Mouse (Mus musculus): Measurements from ENCODE around the gene Nf2. TPM values are rescaled to one million over a fixed set of nuclear protein-coding genes. Genes with fewer than 3 reads are reported as not detected.

Gene Nf2
- polyA plus RNA-seq (2012; rRNA removed) (9.3 and 12.1 TPM in 2 replicates), polyA plus RNA-seq (2014; fragmentation: Nextera tagmentation; extraction: Ambion mirVana) (10.7 TPM in 2 replicates)

GRCm38 (mm10) chr11:4849258-4849943, at the start of gene Nf2:
Gene Nf2, minus strand, starts transcription at chr11:4849536.
- no peaks in the 10 kb centered on the region for H3K27me3 ChIP-seq (ENCODE audit: control insufficient read depth, insufficient read depth, low read length)
- H3K27ac ChIP-seq, result peak within 1 kb of the TSS; percentile 55
- peaks cover 0 to 4% of the 10 kb centered on the region in 2 experiments; a peak in 3 of 4 replicates for H3K4me1 ChIP-seq (replicated peaks; ENCODE audit: control insufficient read depth in 2 of 2, insufficient read depth in 2 of 2, low read length in 1 of 2)
- WGBS (ENCODE audit: insufficient replicate concordance), result under 1% methylated on average over 60 of the region's 60 CpGs
- peak; percentile 98 to 99 (median 99) for DNase-seq (ENCODE audit: low read depth in 3 of 3, low spot score in 3 of 3)
- peak within 1 kb of the TSS; percentile 86 for H3K4me2 ChIP-seq (ENCODE audit: low read depth)
- peak within 1 kb of the TSS; percentile 81 to 82 for H3K4me3 ChIP-seq (ENCODE audit: insufficient read depth in 1 of 2, low read depth in 2 of 2, low read length in 2 of 2)
- H3K9ac ChIP-seq (replicated peaks), result peak within 1 kb of the TSS; percentile 93
- peak; percentile 98 for ATAC-seq (ENCODE audit: insufficient read depth)
- no peaks in the 10 kb centered on the region for H3K36me3 ChIP-seq (replicated peaks; ENCODE audit: control insufficient read depth, insufficient read depth, low read depth)
- no peaks in the 10 kb centered on the region for H3K9me3 ChIP-seq (ENCODE audit: control insufficient read depth, low read length)
- TF ChIP-seq EP300 (IDR thresholded peaks at IDR 0.05; ENCODE audit: low read depth) (no peak; the same call in 1 of the 2 replicates), CTCF (IDR thresholded peaks at IDR 0.05; ENCODE audit: low read depth) (no peak)

- Histone ChIP-seq H3K27ac (peak within 1 kb of the TSS; percentile 21), H3K4me3 (ENCODE audit: insufficient read depth in 1 of 2, low read depth in 2 of 2, low read length in 2 of 2) (peak within 1 kb of the TSS; percentile 84 to 93), H3K9me3 (ENCODE audit: control insufficient read depth, low read length) (no peaks in the 10 kb centered on the region), H3K4me2 (ENCODE audit: low read depth) (peak within 1 kb of the TSS; percentile 93), H3K27me3 (ENCODE audit: control insufficient read depth, insufficient read depth, low read length) (no peaks in the 10 kb centered on the region), H3K36me3 (replicated peaks; ENCODE audit: control insufficient read depth, insufficient read depth, low read depth) (0 out of 2 replicates have a peak, but pooled peaks cover 2% of the 10 kb centered on the region), H3K9ac (replicated peaks) (peak within 1 kb of the TSS; percentile 83), H3K4me1 (replicated peaks; ENCODE audit: control insufficient read depth in 2 of 2, insufficient read depth in 2 of 2, low read length in 1 of 2) (peaks cover 0 to 6% of the 10 kb centered on the region in 2 experiments; a peak in 3 of 4 replicates)
- DNase-seq (ENCODE audit: low read depth in 3 of 3, low spot score in 3 of 3) (peak; percentile 66 to 79 (median 71)), ATAC-seq (ENCODE audit: insufficient read depth) (peak; percentile 84)
- TF ChIP-seq EP300 (IDR thresholded peaks at IDR 0.05; ENCODE audit: low read depth), result no peak
- TF ChIP-seq CTCF (IDR thresholded peaks at IDR 0.05; ENCODE audit: low read depth), result no peak
- WGBS (ENCODE audit: insufficient replicate concordance), result 2% methylated on average over 52 of the region's 52 CpGs
These were observed 45.8 kb upstream of the Nf2 start, which contains the start of gene Thoc5 for GRCm38 (mm10) chr11:4894848-4895816. Gene Thoc5, plus strand, starts transcription at chr11:4895320.

DNA sequence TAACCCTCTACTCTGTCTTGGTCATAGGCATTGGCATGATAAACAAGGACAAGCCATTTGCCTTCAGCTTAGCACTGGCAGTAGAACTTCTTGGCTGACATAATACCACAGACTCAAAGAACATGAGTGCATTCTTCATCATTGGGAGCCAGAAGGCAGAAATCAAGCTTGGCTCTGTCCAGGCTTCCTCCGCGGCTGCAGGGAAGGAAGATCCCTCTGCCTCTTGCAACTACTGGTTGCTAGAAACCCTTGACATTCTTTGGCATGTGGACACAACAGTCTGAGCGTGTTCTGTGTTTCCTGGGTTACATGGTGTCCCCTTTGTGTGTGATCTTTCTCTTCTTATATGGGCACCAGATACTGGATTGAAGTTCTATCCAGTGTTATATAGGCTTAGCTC, 37.7 kb upstream of the Nf2 start:
- H3K27me3 ChIP-seq (ENCODE audit: control insufficient read depth, insufficient read depth, low read length), result no peaks in the 10 kb centered on the region
- ATAC-seq (ENCODE audit: insufficient read depth) (no peak), DNase-seq (ENCODE audit: low read depth in 3 of 3, low spot score in 3 of 3) (no peak)
- no peak overlapping the region for H3K4me2 ChIP-seq (ENCODE audit: low read depth)
- no peaks in the 10 kb centered on the region for H3K9me3 ChIP-seq (ENCODE audit: control insufficient read depth, low read length)
- no peaks in the 10 kb centered on the region; a peak in 1 of 4 replicates for H3K4me1 ChIP-seq (replicated peaks; ENCODE audit: control insufficient read depth in 2 of 2, insufficient read depth in 2 of 2, low read length in 1 of 2)
- no peak overlapping the region for H3K9ac ChIP-seq (replicated peaks)
- 81% methylated on average over 3 of the region's 3 CpGs for WGBS (ENCODE audit: insufficient replicate concordance)
- TF ChIP-seq CTCF (IDR thresholded peaks at IDR 0.05; ENCODE audit: low read depth) (no peak), EP300 (IDR thresholded peaks at IDR 0.05; ENCODE audit: low read depth) (no peak)
- no peaks in the 10 kb centered on the region; the same call in 1 of the 2 replicates for H3K36me3 ChIP-seq (replicated peaks; ENCODE audit: control insufficient read depth, insufficient read depth, low read depth)
- no peak overlapping the region for H3K27ac ChIP-seq
- H3K4me3 ChIP-seq (ENCODE audit: insufficient read depth in 1 of 2, low read depth in 2 of 2, low read length in 2 of 2), result no peak overlapping the region

DNA sequence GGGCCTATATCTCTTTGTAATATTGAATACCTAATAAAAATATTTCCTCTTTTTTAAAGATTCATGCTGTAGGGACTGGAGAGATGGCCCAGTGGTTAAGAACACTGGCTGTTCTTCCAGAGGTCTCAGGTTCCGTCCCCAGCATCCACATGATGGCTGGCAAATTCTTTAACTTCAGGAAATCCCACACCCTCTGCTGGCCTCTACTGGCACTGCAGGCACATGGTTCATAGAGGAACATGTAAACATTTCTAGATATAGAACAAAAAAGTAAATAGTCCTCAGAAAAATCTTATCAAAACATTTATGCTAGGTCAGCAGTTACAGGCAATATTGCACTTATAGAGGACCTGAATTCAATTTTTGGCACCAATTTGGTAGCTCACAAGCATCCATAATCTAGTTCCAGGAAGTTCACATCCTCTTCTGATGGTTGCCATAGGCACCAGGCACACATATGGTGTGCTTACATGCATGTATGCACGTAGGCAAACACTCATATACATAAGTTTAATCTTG, 36.1 kb upstream of the Nf2 start:
- TF ChIP-seq CTCF (IDR thresholded peaks at IDR 0.05; ENCODE audit: low read depth) (peak; percentile 75), EP300 (IDR thresholded peaks at IDR 0.05; ENCODE audit: low read depth) (no peak)
- Histone ChIP-seq H3K9ac (replicated peaks) (no peak overlapping the region), H3K4me3 (ENCODE audit: insufficient read depth in 1 of 2, low read depth in 2 of 2, low read length in 2 of 2) (no peak overlapping the region), H3K4me1 (replicated peaks; ENCODE audit: control insufficient read depth in 2 of 2, insufficient read depth in 2 of 2, low read length in 1 of 2) (peaks cover 0 to 3% of the 10 kb centered on the region in 2 experiments; a peak in 1 of 4 replicates), H3K4me2 (ENCODE audit: low read depth) (no peak overlapping the region), H3K9me3 (ENCODE audit: control insufficient read depth, low read length) (no peaks in the 10 kb centered on the region), H3K36me3 (replicated peaks; ENCODE audit: control insufficient read depth, insufficient read depth, low read depth) (no peaks in the 10 kb centered on the region; the same call in 1 of the 2 replicates), H3K27ac (no peak overlapping the region), H3K27me3 (ENCODE audit: control insufficient read depth, insufficient read depth, low read length) (no peaks in the 10 kb centered on the region)
- WGBS (ENCODE audit: insufficient replicate concordance), result 51% methylated on average over 2 of the region's 2 CpGs
- no peak for DNase-seq (ENCODE audit: low read depth in 3 of 3, low spot score in 3 of 3)
- ATAC-seq (ENCODE audit: insufficient read depth), result no peak
